Mouse (Mus musculus) cerebellum, postnatal 10 days (tissue): ENCODE measurements at regions not wholly inside any gene's neighbourhood (a gene's known extent, or its start where the extent isn't known, plus 50 kb on each side); places are given as distances from the start of the nearest gene placed in this dataset.
A peak's percentile ranks its signal among the peaks of the same experiment; 100 is the strongest.
"Not testable (repeated sequence)": the region's sequence is repeated elsewhere in the genome, so short reads cannot be mapped to it uniquely, and the experiment has no call there.

ENCODE experiments used
- DNase-seq, 2 experiments: peaks; one replicate each; pipeline ENCODE4 v3.0.0; 2021; ENCODE audit warnings: mixed read lengths in 2 of 2

- DNase-seq: no peak
Measured at GRCm38 (mm10) chr10:96188168-96188567, 51.8 kb downstream of the Gm5426 start.

- peak; percentile 41 to 57 for DNase-seq
Measured at GRCm38 (mm10) chr10:96190168-96190987, 54.0 kb downstream of the Gm5426 start.

GRCm38 (mm10) chr10:96200932-96201641, 64.7 kb downstream of the Gm5426 start:
- peak; percentile 30 to 41 for DNase-seq

- no peak for DNase-seq
Measured at GRCm38 (mm10) chr10:96201891-96202290, 65.5 kb downstream of the Gm5426 start.

GRCm38 (mm10) chr10:96202871-96203270, 66.5 kb downstream of the Gm5426 start:
- DNase-seq: no peak

- no peak for DNase-seq
Measured at GRCm38 (mm10) chr10:96204198-96204597, 67.8 kb downstream of the Gm5426 start.

GRCm38 (mm10) chr10:96209171-96209570, 72.8 kb downstream of the Gm5426 start:
- DNase-seq: peak in 1 of 2 experiments; percentile 39

GRCm38 (mm10) chr10:96211189-96211588, 74.8 kb downstream of the Gm5426 start:
- DNase-seq: no peak

GRCm38 (mm10) chr10:96213876-96214275, 77.5 kb downstream of the Gm5426 start:
- peak; percentile 97 to 98 for DNase-seq

- DNase-seq: no peak
Measured at GRCm38 (mm10) chr10:96214285-96214684, 77.9 kb downstream of the Gm5426 start.

GRCm38 (mm10) chr10:96214946-96215345, 78.5 kb downstream of the Gm5426 start:
- DNase-seq: peak; percentile 90 to 94

GRCm38 (mm10) chr10:96220731-96221130, 84.3 kb downstream of the Gm5426 start:
- no peak for DNase-seq

- DNase-seq: no peak
Measured at GRCm38 (mm10) chr10:96230391-96230790, 94.0 kb downstream of the Gm5426 start.

- DNase-seq: no peak
Measured at GRCm38 (mm10) chr10:96231309-96231708, 94.9 kb downstream of the Gm5426 start.

- DNase-seq: no peak
Measured at GRCm38 (mm10) chr10:96232889-96233288, 96.5 kb downstream of the Gm5426 start.

- no peak for DNase-seq
Measured at GRCm38 (mm10) chr10:96234564-96235412, 98.4 kb downstream of the Gm5426 start.

- not testable (repeated sequence) for DNase-seq
Measured at GRCm38 (mm10) chr10:96236031-96236430, 99.6 kb downstream of the Gm5426 start.

GRCm38 (mm10) chr10:96236777-96237373, 100.5 kb downstream of the Gm5426 start:
- DNase-seq: no peak

GRCm38 (mm10) chr10:96237572-96238130, 101.2 kb downstream of the Gm5426 start:
- DNase-seq: no peak

GRCm38 (mm10) chr10:96238251-96238650, 101.8 kb downstream of the Gm5426 start:
- DNase-seq: no peak

- no peak for DNase-seq
Measured at GRCm38 (mm10) chr10:96238850-96239249, 102.4 kb downstream of the Gm5426 start.

GRCm38 (mm10) chr10:96240591-96240990, 104.2 kb downstream of the Gm5426 start:
- DNase-seq: no peak
